Mouse (Mus musculus) MN1 (cell line): ENCODE data around the gene Zzef1.

Experiments
- DNase-seq: peaks from one replicate; pipeline ENCODE4 v3.0.0-alpha.2; 2016; ENCODE audit warnings: low spot score

Zzef1 gene

DNA sequence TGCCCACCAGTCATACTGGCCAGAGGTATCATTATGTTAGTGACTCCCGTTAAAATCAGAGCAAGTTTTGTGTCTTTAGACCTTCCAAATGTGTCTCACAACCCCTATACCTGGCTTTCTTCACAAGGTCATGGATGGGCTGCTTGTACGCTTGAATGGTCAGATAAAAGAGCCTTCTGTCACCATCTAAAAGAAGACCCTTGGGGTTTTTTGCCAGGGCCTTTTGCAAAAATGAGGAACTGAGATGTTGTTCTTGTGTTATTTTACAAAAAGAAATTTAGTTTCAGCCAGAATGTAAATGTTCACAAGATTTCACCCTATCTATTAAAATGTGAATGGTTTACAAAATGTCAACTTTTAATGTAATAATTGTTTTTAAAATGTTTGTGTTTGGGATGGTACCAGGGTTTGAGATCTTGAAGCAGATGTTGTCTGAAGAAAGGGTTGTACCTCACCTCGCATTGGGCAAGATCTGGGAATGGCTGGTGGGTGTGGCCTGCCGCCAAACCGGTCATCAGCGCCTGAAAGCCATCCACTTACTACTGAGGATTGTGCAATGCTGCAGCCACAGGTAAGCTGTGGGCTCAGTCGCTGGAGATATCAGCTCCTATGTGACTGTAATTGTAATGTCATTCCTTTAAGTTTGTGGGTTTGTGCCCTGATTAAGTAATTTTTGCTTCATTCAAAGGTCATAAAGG, 121.4 kb downstream of the Zzef1 start:
- DNase-seq: no peak

DNA sequence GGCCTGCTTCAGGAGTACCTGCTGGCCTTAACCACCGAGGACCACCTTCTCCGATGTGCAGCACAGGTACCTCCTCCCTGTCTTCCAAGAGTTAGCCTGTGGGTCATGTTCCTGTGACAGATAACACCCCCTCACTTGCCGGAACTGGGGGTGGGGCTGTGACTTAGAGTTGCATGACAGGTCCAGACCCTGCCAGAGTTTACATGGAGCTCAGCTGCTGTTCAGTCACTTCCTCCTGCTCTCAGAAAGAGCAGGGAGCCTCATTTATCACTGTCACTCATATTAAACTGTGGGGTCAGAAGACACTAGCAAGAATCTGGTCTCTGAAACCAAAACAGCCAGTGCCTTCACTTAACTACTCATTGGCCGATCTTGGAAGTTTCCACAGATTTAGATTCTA, 127.1 kb downstream of the Zzef1 start:
- no peak for DNase-seq

DNA sequence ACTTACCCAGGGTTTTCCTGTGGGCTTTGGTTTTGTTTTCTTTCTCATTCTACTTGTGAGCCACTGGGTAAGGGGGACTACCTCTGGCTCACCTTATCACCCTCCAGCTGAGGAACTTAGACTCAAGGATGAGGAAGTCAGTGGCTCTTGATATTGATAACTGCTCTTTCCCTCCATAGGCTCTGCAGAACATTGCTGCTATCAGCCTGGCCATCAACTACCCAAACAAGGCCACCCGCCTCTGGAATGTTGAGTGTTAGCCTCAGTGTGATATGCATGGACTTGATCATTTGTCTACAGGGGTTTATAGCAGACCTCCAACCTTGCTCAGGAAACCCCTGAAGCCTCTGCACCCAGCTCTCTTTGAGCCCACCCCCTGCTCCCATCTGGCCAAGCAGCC, 128.4 kb downstream of the Zzef1 start:
- no peak for DNase-seq

DNA sequence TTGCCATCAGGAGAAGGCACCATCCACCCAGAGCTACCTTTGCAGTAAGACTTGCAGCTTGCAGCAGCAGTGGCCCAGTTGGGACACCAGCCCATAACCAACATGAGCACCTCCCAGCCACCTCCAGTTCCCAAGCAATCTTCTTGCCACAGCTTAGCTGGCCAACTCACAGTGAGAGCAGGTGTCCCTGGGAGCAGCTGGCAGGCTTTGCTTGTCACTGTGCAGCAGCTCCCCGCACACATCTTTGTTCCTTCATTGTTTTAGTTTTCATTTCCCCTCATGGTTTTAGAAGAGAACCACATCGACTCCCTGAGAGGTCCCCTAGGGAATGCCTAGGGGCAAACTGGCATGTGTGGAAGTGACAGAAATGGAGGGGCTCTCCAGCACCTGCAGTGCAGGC, 129.0 kb downstream of the Zzef1 start:
- DNase-seq: no peak

DNA sequence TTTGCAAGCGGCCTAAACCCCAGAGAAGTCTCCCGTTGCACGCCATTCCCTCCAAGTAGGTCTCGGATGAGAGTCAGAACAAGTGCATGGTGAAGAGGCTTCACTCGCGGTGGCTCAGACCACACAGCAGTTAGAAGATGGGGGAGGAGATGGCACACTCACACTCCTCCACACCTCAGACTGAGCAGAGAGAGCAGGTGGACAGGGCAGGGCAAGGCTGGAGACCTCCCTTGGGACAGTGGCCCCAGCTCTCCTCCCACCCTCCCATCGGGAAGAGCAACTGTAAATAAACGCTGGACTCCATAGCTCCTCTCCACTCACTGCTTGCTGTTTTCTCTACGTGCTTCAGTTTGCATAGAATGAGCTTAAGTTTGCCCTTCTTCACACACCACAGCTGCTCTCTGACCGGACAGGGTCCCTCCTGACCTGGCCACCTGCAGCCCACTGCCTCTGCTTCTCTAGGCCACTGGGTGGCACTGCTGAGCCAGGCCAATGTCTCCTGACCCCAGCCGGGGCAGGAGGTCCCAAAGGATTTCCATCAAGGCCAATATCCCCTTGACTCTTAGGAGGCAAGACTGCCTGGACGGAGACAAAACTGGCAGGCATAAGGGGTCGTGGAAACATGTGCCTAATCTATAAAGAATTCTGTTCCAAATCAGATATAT, 130.3 kb downstream of the Zzef1 start:
- DNase-seq: peak; percentile 71

DNA sequence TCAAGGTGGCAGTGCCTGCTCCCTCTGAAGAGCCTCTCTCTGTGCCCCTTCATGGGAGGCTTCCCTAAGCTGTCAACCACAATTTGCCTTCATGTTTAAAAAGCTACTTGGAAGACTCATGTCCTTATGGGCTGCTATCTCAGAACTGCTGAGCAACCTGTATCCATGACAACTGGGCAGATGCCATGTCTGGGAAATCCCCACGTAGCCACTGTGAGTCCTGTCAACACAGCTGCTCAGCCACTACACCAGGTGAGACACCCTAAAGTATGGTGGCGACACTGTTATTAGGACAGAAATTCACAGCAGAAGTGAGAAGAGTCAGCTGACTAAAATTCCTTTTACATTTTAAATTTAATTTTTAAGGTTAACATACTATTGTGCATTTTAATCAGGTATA, 132.5 kb downstream of the Zzef1 start:
- DNase-seq: peak; percentile 33

DNA sequence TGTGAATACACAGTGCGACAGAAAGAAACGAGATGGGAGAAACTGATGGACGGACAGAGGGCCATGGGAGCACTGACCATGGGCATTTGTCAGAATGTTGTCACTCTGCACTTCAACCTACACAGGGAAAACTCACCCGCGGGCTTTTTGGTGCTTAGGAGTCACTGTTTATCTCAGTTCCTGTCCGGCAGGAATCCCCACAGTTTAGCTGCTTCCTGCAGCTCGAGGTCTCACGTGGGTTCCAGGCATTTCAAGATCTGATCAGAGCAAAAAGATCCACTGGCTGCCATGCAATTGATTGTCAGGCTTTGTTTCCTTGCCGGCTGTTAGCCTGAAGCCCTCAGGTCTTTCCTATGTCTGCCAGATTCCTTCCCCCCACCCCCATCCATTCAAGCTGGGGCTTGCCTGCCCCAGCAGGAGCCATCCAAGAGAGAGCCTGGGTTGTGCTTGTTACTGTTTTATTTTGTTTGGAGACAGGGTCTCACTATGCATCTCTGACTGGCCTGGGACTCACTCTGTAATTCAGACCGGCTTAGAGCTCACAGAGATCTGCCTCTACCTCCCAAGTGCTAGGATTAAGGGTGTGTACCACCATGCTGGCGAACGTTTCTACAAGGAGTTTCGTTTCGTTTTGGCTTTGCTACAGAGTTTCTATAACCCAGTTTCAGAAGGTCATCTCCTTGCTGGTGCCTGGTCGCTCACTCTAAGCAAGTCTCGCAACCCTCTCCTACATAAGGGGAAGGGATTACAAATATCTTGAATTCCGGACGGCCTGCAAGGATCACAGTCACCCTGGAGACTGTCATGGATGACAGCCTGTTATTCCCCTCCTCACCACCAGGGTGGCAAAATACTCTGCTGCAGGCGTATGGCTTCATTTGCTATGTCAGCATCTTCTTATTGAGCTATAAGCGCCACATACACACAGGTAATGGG, 144.4 kb downstream of the Zzef1 start:
- peak; percentile 62 for DNase-seq

DNA sequence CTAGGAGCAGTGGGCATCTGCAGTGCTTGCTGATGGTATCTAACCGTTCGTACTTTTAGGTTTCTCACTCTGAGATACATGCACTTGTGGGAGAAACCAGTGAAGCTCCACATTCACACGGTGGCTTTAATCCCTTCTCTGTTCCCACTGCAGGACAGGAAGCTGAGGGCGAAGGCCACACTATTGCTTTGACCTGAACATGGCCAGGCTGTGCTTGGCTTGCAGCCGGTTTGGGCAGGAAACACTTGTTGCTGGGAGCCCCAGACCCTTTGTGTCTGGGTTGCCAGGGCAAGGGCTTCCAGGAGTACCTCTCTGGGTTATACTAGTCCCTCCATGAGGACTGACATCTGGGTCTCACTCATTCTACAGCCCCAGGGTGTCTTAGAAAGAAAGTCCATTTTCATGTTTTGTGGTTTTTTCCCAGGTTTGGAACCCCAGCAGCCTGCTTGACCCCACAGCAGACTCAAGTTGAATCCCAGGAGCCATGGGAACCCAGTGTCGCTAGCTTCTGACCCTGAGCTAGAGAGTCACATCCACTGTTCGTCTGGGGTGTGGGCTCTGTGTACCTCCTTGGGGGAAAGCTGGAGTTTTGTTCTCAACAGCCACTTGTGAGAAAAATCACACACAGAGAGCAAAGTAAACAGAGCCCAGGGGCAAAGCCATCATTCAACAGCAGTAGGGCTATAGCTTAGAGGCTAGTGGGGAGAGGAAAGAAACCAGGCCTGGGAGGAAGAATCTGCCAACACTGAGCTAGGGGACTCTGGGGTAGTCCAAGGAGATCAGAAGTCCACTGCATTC, 149.2 kb downstream of the Zzef1 start:
- no peak for DNase-seq

DNA sequence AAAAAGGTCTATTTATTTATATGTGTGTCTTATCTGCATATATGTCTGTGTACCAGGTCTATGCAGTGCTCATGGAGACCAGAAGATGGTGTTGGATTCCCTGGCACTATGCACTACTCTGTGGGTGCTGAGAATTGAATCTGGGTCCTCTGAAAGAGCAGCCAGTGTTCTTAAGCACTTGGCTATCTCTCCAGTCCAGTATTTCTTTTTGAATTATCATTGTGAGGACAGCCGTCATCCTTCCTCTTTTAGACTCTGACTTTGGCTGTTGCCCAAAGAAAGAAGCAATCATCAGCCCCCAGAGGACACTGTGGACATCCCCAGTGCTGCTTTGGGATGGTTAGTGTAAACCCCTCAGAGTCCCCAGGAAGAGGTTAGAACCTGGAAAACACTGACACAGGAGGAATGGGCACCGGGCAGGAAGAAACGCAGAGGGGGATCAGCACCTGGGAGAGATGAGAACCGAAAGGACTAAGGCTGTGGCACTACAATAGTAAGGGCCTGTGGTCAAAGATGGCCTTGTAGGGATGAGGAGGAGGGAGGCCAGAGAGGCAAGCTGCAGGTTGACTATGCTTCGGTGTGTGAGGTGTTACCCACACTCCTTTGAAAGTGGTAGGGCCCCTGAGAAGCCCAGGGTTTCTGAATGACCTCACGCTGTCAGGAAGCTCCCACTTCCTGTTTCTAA, 150.0 kb downstream of the Zzef1 start:
- DNase-seq: no peak

DNA sequence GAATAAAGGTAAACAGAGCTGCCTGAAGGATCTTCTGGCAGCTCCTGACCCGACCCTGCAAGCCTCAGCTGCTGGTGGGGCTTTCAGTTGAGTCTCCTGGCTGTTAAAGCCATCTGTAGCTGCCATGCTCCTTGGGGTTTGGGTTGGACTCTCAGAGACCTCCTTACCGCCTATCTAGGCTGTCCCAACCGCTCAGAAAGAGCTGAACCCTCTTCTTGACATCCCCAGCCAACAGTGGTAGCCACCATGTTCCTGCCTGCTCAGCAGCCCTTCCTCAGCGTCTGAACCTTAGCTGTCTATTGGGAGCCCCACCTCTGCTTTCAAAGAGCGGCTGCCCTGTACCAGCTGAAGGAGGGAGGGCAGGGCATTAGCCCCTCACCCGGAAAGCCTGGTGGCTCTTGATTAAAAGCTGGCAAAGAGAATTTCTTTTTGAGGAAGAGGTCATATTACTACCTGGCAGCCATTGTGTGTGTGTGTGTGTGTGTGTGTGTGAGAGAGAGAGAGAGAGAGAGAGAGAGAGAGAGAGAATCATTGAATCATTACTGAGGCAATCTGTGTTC, 150.6 kb downstream of the Zzef1 start:
- DNase-seq: no peak

DNA sequence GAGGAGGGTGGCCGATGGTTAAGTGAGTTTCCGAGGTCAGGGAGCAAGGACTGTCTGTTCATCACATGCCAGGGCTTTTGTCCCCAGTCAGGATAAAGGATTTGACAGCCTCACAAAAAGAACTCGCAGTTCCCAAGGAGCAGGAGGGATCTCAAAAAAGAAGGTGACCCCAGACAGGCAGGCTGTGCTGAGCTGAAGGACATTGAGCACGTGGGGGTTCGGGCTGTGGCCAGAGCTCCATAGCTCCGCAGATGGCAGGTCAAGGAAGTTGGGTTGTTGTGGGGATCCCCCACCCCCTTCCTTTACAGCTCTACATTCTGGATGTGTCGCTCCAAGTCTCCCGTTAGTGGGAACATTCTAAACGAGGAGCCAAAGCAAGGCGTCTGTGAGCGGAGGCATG, 151.8 kb downstream of the Zzef1 start:
- DNase-seq: no peak

DNA sequence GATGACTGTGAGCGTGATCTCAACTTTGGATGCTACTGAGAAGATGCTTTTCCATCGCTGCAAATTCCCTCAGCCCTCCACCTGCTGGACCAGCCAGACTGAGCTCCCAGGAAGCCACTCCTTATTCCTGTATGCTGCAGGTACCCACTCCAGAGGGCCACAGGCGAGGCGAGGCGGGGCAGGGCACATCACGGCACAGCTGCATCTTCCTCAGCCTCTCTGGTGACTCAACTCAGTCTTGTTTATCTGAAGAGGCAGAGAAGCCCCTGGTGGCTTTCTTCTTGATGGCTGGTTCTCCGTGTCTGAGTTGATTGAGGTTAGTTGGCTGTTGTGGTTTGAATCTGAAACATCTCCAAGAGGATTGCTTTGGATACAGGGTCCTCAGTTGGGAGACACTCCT, 152.2 kb downstream of the Zzef1 start:
- DNase-seq: no peak

DNA sequence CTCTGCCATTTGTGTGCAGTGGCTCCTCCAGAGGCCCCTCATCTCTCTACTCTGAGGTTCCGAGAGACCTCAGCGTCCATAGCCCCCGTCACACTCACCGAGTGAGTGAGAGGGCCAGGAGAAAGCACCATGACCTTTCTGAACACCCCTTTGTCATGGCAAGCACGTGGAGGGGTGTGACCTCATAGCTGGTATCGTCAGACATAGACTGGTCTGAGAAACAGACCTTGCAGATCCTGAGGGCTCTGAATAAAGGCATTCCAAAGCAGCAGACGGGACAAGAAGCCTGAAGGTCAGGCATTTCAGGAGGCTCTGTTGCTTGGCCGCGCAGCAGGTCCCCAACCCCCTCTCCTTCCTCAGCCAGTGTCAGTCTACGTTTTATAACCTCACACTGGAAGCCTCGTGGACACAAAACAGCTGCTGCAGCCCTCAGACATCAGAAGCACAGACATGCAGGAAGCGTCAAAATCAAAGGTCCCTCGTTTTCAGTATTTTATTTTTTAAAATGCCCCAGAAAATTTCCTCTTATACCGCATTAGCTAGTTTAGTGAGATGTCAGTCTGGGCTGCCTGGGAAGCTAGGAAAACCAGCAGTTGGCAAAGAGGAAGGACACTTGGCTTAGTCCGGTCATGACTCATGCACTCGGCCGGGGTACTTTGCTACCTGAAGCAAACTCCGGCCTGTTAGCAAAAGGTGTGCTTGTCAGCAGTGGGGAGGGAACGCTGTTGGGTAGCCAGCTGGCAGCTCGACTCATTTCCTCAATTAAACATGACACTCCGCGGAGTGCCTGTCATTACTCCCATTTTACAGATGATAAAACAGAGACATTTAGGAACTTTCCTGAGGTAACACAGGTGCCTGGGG, 155.3 kb downstream of the Zzef1 start:
- no peak for DNase-seq

DNA sequence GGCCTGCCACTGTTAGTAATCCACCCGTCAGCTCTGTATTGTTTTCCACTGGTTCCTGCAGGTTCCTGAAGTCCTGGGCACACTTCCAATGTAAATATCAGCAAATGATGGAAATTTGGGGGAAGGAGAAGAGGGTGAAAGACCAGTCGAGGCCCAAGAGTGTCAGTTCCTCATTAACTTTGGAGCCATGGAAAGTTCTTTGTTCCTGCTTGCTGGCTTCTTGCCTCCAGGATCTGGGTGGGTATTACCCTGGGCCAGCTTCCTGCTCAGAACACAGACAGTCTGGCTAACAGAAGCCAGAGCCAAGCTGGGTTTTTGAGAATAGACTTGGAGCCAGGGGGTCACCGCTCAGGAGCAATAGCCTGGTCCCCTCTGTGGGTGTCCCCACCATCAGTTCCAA, 156.2 kb downstream of the Zzef1 start:
- DNase-seq: no peak

DNA sequence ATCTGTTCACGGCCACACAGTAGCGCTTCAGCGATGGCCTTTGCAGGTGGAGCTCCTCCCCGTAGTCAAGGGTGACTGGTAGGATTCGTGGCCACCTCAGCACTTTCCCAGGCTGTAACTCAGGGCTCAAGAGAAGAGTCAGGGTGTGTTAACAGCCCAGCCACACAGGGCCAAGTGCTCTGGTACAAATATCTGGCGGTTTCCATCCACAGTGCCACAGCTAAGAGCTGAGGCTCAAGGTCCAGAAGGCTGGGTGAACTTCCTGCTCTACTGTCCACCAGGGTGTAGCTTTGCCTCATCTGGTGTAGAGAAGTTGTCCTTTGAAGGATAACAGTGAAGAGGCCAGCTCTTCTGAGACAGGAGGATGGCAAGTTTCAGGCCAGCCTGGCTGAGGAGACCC, 156.7 kb downstream of the Zzef1 start:
- DNase-seq: no peak

DNA sequence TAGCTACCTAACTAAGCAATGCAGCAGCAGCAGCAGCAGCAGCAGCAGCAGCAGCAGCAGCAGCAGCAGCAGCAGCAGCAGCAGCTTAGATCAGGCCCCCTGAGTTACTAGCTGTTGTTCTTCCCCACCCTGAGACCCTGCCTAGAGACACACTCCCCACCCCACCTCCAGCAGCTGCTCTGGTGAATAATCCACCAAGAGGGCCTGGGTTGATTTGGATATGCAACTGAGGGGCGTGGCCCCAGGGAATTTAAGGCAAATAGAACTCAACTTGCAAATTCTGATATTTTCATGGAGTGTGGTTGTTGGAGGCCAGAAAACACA, 157.1 kb downstream of the Zzef1 start:
- DNase-seq: no peak

DNA sequence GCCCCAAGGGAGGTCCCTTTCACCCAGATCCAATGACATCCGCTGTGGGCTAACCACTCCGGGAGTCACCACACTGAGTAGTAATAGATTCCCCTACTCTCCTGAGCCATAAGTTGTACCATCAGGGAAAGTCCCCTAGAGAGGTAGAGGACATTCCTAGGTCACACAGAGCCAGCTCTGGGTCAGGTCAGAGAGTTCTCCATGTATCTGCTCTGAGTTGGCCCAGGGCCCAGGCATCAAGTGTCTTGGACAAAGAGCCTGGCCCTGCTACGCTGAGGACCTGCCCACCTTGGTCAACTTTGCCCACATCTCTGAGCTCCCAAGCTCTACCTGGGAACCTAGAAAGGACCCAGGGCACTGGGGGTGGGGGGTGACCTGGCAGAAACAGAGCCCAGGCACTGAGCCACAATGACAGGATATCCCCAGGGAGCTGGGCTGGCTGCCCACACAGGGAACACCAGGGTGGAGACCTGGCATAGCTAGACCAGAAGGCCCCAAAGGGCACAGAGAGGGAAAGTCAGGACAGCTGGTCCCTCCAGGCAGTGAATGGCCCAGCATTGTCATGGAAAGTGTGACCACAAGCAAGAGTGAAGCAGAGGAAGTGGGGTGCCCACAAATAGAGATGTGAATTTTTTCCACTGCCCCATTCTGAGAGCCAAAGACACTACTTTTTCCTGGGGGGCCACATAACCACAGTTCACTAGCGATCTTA, 157.6 kb downstream of the Zzef1 start:
- DNase-seq: peak; percentile 13

DNA sequence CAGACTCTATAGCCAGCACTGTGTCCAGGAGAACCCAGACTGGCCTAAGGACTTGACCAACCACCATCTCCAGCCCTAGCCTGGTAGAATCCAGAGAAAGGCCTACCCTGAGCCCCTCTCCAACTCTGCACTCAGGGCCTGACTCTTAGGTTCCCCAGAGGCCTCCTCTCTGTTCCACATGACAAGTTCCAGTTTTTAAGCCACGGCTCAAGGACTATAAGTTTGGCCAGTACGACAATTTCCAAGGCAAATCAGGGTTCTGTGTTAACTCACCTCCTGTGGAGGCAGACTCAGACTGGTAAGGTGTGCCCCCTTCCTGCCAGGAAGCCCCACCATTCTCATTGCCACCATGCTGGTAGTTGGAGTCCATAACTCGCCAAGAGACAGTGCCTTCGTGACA, 158.2 kb downstream of the Zzef1 start:
- DNase-seq: no peak

DNA sequence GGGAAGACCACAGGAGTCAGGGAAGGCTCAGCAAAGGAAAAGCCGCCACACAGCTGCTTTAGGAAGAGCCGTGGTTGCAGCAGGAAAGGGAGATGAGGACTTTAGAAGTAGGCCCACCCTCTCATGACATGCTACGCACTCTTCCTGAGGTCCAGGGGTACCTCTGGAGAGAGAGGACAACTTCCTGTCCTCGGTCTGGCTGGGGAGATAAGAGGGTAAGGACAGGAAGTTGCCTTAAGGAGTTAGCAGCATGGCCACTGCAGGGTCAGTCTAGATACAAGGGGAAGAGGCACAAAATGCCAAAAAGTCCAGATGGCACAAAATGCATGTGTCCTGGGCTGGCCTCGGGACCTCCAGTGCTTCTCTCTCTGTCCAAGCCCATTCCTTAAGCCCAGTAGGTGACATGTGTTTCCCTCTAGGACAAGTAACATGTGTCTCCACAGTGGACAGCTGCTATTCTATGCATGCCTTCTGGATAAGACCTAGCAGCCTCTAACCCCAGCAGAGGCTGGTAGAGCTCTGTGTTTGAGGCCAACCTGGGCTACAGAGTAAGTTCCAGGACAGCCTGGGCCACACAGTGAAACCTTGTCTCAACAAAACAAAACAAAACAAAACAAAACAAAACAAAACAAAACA, 159.4 kb downstream of the Zzef1 start:
- no peak for DNase-seq
